Mouse (Mus musculus) E14TG2a.4 (cell line): ENCODE results near the gene Obsl1.

Experiments
- CTCF ChIP-seq: conservative IDR thresholded peaks from 2 replicates; pipeline ENCODE4 v1.5.1; 2014; ENCODE audit warnings: low read length
- POU5F1 ChIP-seq: IDR thresholded peaks from 2 replicates; pipeline ENCODE4 v1.6.1; 2014; ENCODE audit warnings: low read length, borderline replicate concordance

GRCm38 (mm10) chr1:75450314-75451005 lies 55.8 kb downstream of the Obsl1 start, which contains the start of gene Asic4:
- TF ChIP-seq CTCF (no peak), POU5F1 (no peak)
